Mouse (Mus musculus) hindbrain, embryonic 15.5 days (tissue): ENCODE data around the gene Tmem198b. TPM values are rescaled to one million over a fixed set of nuclear protein-coding genes. Genes with fewer than 3 reads are reported as not detected.

ENCODE experiments used
- polyA plus RNA-seq: library from polyadenylated mRNA; unstranded; fragments of >200 nt; fragmentation: Nextera tagmentation; extraction: Ambion mirVana; gene quantifications from 2 replicates; pipeline ENCODE4 v1.2.1, GENCODE M21; 2015

Tmem198b gene
- polyA plus RNA-seq, 1 experiment from 2014 or later = 19.9 TPM

Other genes starting within 250 kb of the Tmem198b start
- 125 and 127 TPM in 2 replicates for gene Pa2g4, start 238.4 kb downstream of the Tmem198b start, polyA plus RNA-seq
- gene Erbb3, start 214.7 kb downstream of the Tmem198b start, polyA plus RNA-seq = 1.2 and 2.1 TPM in 2 replicates
- gene Rps26, start 177.6 kb downstream of the Tmem198b start, polyA plus RNA-seq = 359 and 409 TPM in 2 replicates
- 15.1 and 18.3 TPM in 2 replicates for gene Ikzf4, start 158.4 kb downstream of the Tmem198b start, polyA plus RNA-seq
- gene Suox, start 130.3 kb downstream of the Tmem198b start, polyA plus RNA-seq = 14.5 TPM in 2 replicates
- 113 and 121 TPM in 2 replicates for gene Rab5b, start 108.1 kb downstream of the Tmem198b start, polyA plus RNA-seq
- 0.62 and 1.1 TPM in 2 replicates for gene Pmel, start 100.2 kb downstream of the Tmem198b start, polyA plus RNA-seq
- gene Cdk2, start 99.3 kb downstream of the Tmem198b start, polyA plus RNA-seq = 22.4 and 23.5 TPM in 2 replicates
- 7.7 and 8.9 TPM in 2 replicates for gene Dgka, start 59.5 kb downstream of the Tmem198b start, polyA plus RNA-seq
- 44.5 and 47.0 TPM in 2 replicates for gene Pym1, start 56.5 kb downstream of the Tmem198b start, polyA plus RNA-seq
- 0.73 and 0.98 TPM in 2 replicates for gene Mmp19, start 13.5 kb downstream of the Tmem198b start, polyA plus RNA-seq
- gene Dnajc14, start 308 bp downstream of the Tmem198b start, polyA plus RNA-seq = 50.5 and 51.9 TPM in 2 replicates
- 146 and 151 TPM in 2 replicates for gene Sarnp, start 13.0 kb upstream of the Tmem198b start, polyA plus RNA-seq
- gene Ormdl2, start 17.3 kb upstream of the Tmem198b start, polyA plus RNA-seq = 28.1 and 28.8 TPM in 2 replicates
- 8.6 and 8.9 TPM in 2 replicates for gene Gdf11, start 87.3 kb upstream of the Tmem198b start, polyA plus RNA-seq
- gene Cd63, start 96.6 kb upstream of the Tmem198b start, polyA plus RNA-seq = 262 and 274 TPM in 2 replicates
- gene Rdh5, start 118.5 kb upstream of the Tmem198b start, polyA plus RNA-seq = 20.9 and 22.1 TPM in 2 replicates
- 266 and 268 TPM in 2 replicates for gene Bloc1s1, start 119.7 kb upstream of the Tmem198b start, polyA plus RNA-seq
- gene Itga7, start 129.4 kb upstream of the Tmem198b start, polyA plus RNA-seq = 8.9 TPM in 2 replicates
- not detected in 2 replicates for gene Mettl7b, start 156.6 kb upstream of the Tmem198b start, polyA plus RNA-seq
- gene Olfr9, start 185.1 kb upstream of the Tmem198b start, polyA plus RNA-seq = not detected in 2 replicates
- gene Olfr763, start 206.4 kb upstream of the Tmem198b start, polyA plus RNA-seq = not detected in 2 replicates
- not detected in 2 replicates for gene Olfr764-ps1, start 235.5 kb upstream of the Tmem198b start, polyA plus RNA-seq
- gene Olfr765, start 245.6 kb upstream of the Tmem198b start, polyA plus RNA-seq = not detected in 2 replicates